Mouse (Mus musculus) forebrain, embryonic 11.5 days (tissue): ENCODE measurements around the gene Zhx3. TPM values are rescaled to one million over a fixed set of nuclear protein-coding genes. Genes with fewer than 3 reads are reported as not detected.

Source experiments
- ATAC-seq: fragments of 200-750 bp; cut with Nextera tagmentation; replicated peaks from 2 replicates; pipeline ENCODE4 v1.8.0; 2017; ENCODE audit warnings: moderate TSS enrichment; ENCODE audit not compliant: low FRiP score
- DNase-seq: peaks from one replicate; pipeline ENCODE4 v3.0.0-alpha.2; 2017; ENCODE audit warnings: low spot score
- H3K27ac ChIP-seq: fragments of 300-500 bp; sonication (generic); 2 replicates; pipeline ENCODE4 v1.5.1; 2014; ENCODE audit warnings: low read depth, low read length
- H3K27me3 ChIP-seq: fragments of 300-500 bp; sonication (generic); 2 replicates; pipeline ENCODE4 v1.6.1; 2014; ENCODE audit warnings: mild to moderate bottlenecking, low read length, mixed read lengths; ENCODE audit not compliant: control insufficient read depth, insufficient read depth
- H3K36me3 ChIP-seq: fragments of 300-500 bp; sonication (generic); 2 replicates; pipeline ENCODE4 v1.6.1; 2014; ENCODE audit warnings: mild to moderate bottlenecking, low read length, moderate library complexity, mixed read lengths; ENCODE audit not compliant: control insufficient read depth, insufficient read depth
- H3K4me1 ChIP-seq: fragments of 300-500 bp; sonication (generic); replicated peaks from 2 replicates; pipeline ENCODE4 v1.6.1; 2014; ENCODE audit warnings: low read length, mixed read lengths; ENCODE audit not compliant: control insufficient read depth, insufficient read depth
- H3K4me2 ChIP-seq: fragments of 300-500 bp; sonication (generic); 2 replicates; pipeline ENCODE4 v1.6.1; 2014; ENCODE audit warnings: low read depth, mild to moderate bottlenecking, low read length, moderate library complexity, mixed read lengths; ENCODE audit not compliant: severe bottlenecking
- H3K4me3 ChIP-seq: fragments of 300-500 bp; sonication (generic); 2 replicates; pipeline ENCODE4 v1.5.1; 2014; ENCODE audit warnings: low read depth, low read length
- H3K9ac ChIP-seq: fragments of 300-500 bp; sonication (generic); 2 replicates; pipeline ENCODE4 v1.6.1; 2014; ENCODE audit warnings: low read length
- H3K9me3 ChIP-seq: fragments of 300-500 bp; sonication (generic); 2 replicates; pipeline ENCODE4 v1.6.1; 2016; ENCODE audit warnings: low read length, mixed read lengths; ENCODE audit not compliant: control insufficient read depth
- WGBS: fragments of 180-500 bp; shearing (Covaris S2); extraction: QIAGEN DNeasy Blood & Tissue Kit; methylation state at CpG from one replicate; pipeline ENCODE4 v1.1.7; 2014; 5-methylcytosine and 5-hydroxymethylcytosine counted together
- polyA plus RNA-seq: library from polyadenylated mRNA; unstranded; fragments of >200 nt; fragmentation: Nextera tagmentation; extraction: Ambion mirVana; gene quantifications from 2 replicates; pipeline ENCODE4 v1.2.1, GENCODE M21; 2014

Zhx3 gene
- polyA plus RNA-seq, 1 experiment from 2014 or later, result 10.0 TPM

GRCm38 (mm10) chr2:160912231-160912671, 39.5 kb upstream of the Zhx3 start, which contains the start of gene Emilin3:
Gene Emilin3 (minus strand): TSS chr2:160912328.
- H3K9me3 ChIP-seq, result no peaks in the 10 kb centered on the region
- H3K27me3 ChIP-seq, result peaks cover 30% of the 10 kb centered on the region
- ATAC-seq, result peak; percentile 77
- no peak within 1 kb of the TSS for H3K27ac ChIP-seq
- H3K9ac ChIP-seq, result peak within 1 kb of the TSS; percentile 58
- H3K4me3 ChIP-seq, result peak within 1 kb of the TSS; percentile 50
- H3K4me2 ChIP-seq, result peak within 1 kb of the TSS; percentile 95
- peak; percentile 75 for DNase-seq
- no peaks in the 10 kb centered on the region for H3K36me3 ChIP-seq
- H3K4me1 ChIP-seq, result peaks cover 12% of the 10 kb centered on the region
- under 1% methylated on average over 46 of the region's 46 CpGs for WGBS

- Histone ChIP-seq H3K9ac (peak overlapping the region; percentile 58), H3K27me3 (peaks cover 30% of the 10 kb centered on the region), H3K9me3 (no peaks in the 10 kb centered on the region), H3K4me3 (peak overlapping the region; percentile 50), H3K4me1 (peaks cover 10% of the 10 kb centered on the region), H3K4me2 (peak overlapping the region; percentile 95), H3K36me3 (no peaks in the 10 kb centered on the region), H3K27ac (no peak overlapping the region)
- ATAC-seq, result peak; percentile 64
- WGBS, result 2% methylated on average over 57 of the region's 64 CpGs
- DNase-seq, result peak; percentile 68
These were observed 38.9 kb upstream of the Zhx3 start for GRCm38 (mm10) chr2:160911558-160912201.

- H3K9me3 ChIP-seq, result no peaks in the 10 kb centered on the region
- no peak overlapping the region for H3K27ac ChIP-seq
- H3K4me3 ChIP-seq, result no peak overlapping the region
- peaks cover 10% of the 10 kb centered on the region for H3K4me1 ChIP-seq
- 90% methylated on average over 5 of the region's 5 CpGs for WGBS
- H3K4me2 ChIP-seq, result no peak overlapping the region
- ATAC-seq, result no peak
- H3K9ac ChIP-seq, result no peak overlapping the region
- H3K36me3 ChIP-seq, result no peaks in the 10 kb centered on the region
- DNase-seq, result no peak
- peaks cover 30% of the 10 kb centered on the region for H3K27me3 ChIP-seq
These were observed 37.8 kb upstream of the Zhx3 start for GRCm38 (mm10) chr2:160910633-160911032.

- DNase-seq (no peak), ATAC-seq (no peak)
- H3K4me3 ChIP-seq, result no peak overlapping the region
- H3K9me3 ChIP-seq, result no peaks in the 10 kb centered on the region
- peaks cover 10% of the 10 kb centered on the region for H3K4me1 ChIP-seq
- WGBS, result 64% methylated on average over 18 of the region's 18 CpGs
- H3K27ac ChIP-seq, result no peak overlapping the region
- H3K27me3 ChIP-seq, result peaks cover 30% of the 10 kb centered on the region
- no peak overlapping the region for H3K9ac ChIP-seq
- H3K36me3 ChIP-seq, result no peaks in the 10 kb centered on the region
- no peak overlapping the region for H3K4me2 ChIP-seq
These were observed 35.8 kb upstream of the Zhx3 start for GRCm38 (mm10) chr2:160908607-160909006.

- peaks cover 8% of the 10 kb centered on the region for H3K27me3 ChIP-seq
- H3K9me3 ChIP-seq, result no peaks in the 10 kb centered on the region
- no peak overlapping the region for H3K4me3 ChIP-seq
- H3K9ac ChIP-seq, result no peak overlapping the region
- no peak overlapping the region for H3K27ac ChIP-seq
- 79% methylated on average over 5 of the region's 5 CpGs for WGBS
- DNase-seq, result no peak
- H3K36me3 ChIP-seq, result no peaks in the 10 kb centered on the region
- H3K4me1 ChIP-seq, result no peaks in the 10 kb centered on the region
- no peak overlapping the region for H3K4me2 ChIP-seq
- no peak for ATAC-seq
These were observed 33.3 kb upstream of the Zhx3 start for GRCm38 (mm10) chr2:160906101-160906500.

GRCm38 (mm10) chr2:160905301-160905700, 32.5 kb upstream of the Zhx3 start:
- no peak for ATAC-seq
- Histone ChIP-seq H3K4me3 (no peak overlapping the region), H3K9ac (no peak overlapping the region), H3K36me3 (no peaks in the 10 kb centered on the region), H3K4me2 (no peak overlapping the region), H3K9me3 (no peaks in the 10 kb centered on the region), H3K27ac (no peak overlapping the region), H3K27me3 (peaks cover 1% of the 10 kb centered on the region), H3K4me1 (no peaks in the 10 kb centered on the region)
- no peak for DNase-seq
- WGBS, result 95% methylated on average over 12 of the region's 12 CpGs

- DNase-seq (no peak), ATAC-seq (no peak)
- H3K4me1 ChIP-seq, result no peaks in the 10 kb centered on the region
- no peaks in the 10 kb centered on the region for H3K27me3 ChIP-seq
- H3K4me3 ChIP-seq, result no peak overlapping the region
- no peak overlapping the region for H3K4me2 ChIP-seq
- WGBS, result 90% methylated on average over 7 of the region's 7 CpGs
- H3K9ac ChIP-seq, result no peak overlapping the region
- H3K36me3 ChIP-seq, result no peaks in the 10 kb centered on the region
- no peaks in the 10 kb centered on the region for H3K9me3 ChIP-seq
- no peak overlapping the region for H3K27ac ChIP-seq
These were observed 29.0 kb upstream of the Zhx3 start for GRCm38 (mm10) chr2:160901656-160902412.

- no peak overlapping the region for H3K4me2 ChIP-seq
- H3K36me3 ChIP-seq, result no peaks in the 10 kb centered on the region
- peaks cover 8% of the 10 kb centered on the region for H3K27me3 ChIP-seq
- no peak for ATAC-seq
- H3K4me3 ChIP-seq, result no peak overlapping the region
- no peaks in the 10 kb centered on the region for H3K4me1 ChIP-seq
- H3K27ac ChIP-seq, result no peak overlapping the region
- DNase-seq, result no peak
- H3K9me3 ChIP-seq, result no peaks in the 10 kb centered on the region
- no peak overlapping the region for H3K9ac ChIP-seq
- 86% methylated on average over 9 of the region's 9 CpGs for WGBS
These were observed 18.9 kb upstream of the Zhx3 start for GRCm38 (mm10) chr2:160891697-160892096.
